Mouse (Mus musculus): ENCODE results near the gene Colgalt1. TPM values are rescaled to one million over a fixed set of nuclear protein-coding genes. Genes with fewer than 3 reads are reported as not detected.
A peak's percentile ranks its signal among the peaks of the same experiment; 100 is the strongest.

Colgalt1 gene
- total and polyA plus RNA-seq, 3 experiments, result 50.9 to 102 (median 59.0) TPM

GRCm38 (mm10) chr8:71657816-71658215 lies 47.0 kb downstream of the Colgalt1 start:
- no peak overlapping the region for H3K9ac ChIP-seq (ENCODE audit: control insufficient read depth, low read depth, low read length, poor library complexity, severe bottlenecking)
- DNase-seq (ENCODE audit: low read depth, low spot score), result no peak
- H3K4me1 ChIP-seq (ENCODE audit: control insufficient read depth in 1 of 2, insufficient read depth in 2 of 2, low read length in 2 of 2), result no peaks in the 10 kb centered on the region
- no peaks in the 10 kb centered on the region for H3K79me2 ChIP-seq (ENCODE audit: control insufficient read depth, insufficient read depth, low read length, poor library complexity)
- TF ChIP-seq ELF1 (IDR thresholded peaks at IDR 0.05; ENCODE audit: low read depth, low read length) (no peak), TAL1 (IDR thresholded peaks at IDR 0.05; ENCODE audit: low read length) (no peak), E2F4 (IDR thresholded peaks at IDR 0.05; ENCODE audit: borderline replicate concordance, low read depth, low read length) (no peak), TCF12 (IDR thresholded peaks at IDR 0.05; ENCODE audit: low read depth, low read length) (no peak), ETS1 (IDR thresholded peaks at IDR 0.05; ENCODE audit: low read depth, low read length) (no peak), MYB (IDR thresholded peaks at IDR 0.05; ENCODE audit: low read depth, low read length) (no peak), POLR2AphosphoS5 (IDR thresholded peaks at IDR 0.05; ENCODE audit: borderline replicate concordance, low read depth, low read length) (no peak), MAFK (IDR thresholded peaks at IDR 0.05; ENCODE audit: borderline replicate concordance, low read depth, low read length) (no peak), MXI1 (IDR thresholded peaks at IDR 0.05; ENCODE audit: low read depth, low read length) (no peak), USF2 (IDR thresholded peaks at IDR 0.05; ENCODE audit: borderline replicate concordance in 1 of 2, insufficient read depth in 1 of 2, low read depth in 1 of 2, low read length in 2 of 2) (no peak), EP300 (IDR thresholded peaks at IDR 0.05; ENCODE audit: low read depth in 1 of 2, low read length in 2 of 2) (no peak), ZMIZ1 (IDR thresholded peaks at IDR 0.05; ENCODE audit: low read depth, low read length) (no peak), POLR2A (IDR thresholded peaks at IDR 0.05; ENCODE audit: control insufficient read depth in 1 of 2, insufficient read depth in 1 of 2, low read depth in 1 of 2, low read length in 2 of 2, poor library complexity in 1 of 2) (no peak), MAZ (IDR thresholded peaks at IDR 0.05; ENCODE audit: low read depth, low read length) (no peak), TBP (IDR thresholded peaks at IDR 0.05; ENCODE audit: low read depth, low read length) (no peak), ZNF384 (IDR thresholded peaks at IDR 0.05; ENCODE audit: low read depth, low read length) (no peak), USF1 (IDR thresholded peaks at IDR 0.05; ENCODE audit: low read depth, low read length) (no peak)
- no peaks in the 10 kb centered on the region for H3K9me3 ChIP-seq (replicated peaks; ENCODE audit: insufficient read depth, low read length)
- no peak overlapping the region for H3K27ac ChIP-seq (ENCODE audit: control insufficient read depth, low read depth, low read length)
- no peaks in the 10 kb centered on the region for H3K36me3 ChIP-seq (ENCODE audit: control insufficient read depth in 1 of 2, insufficient read depth in 2 of 2, low read length in 2 of 2)
- H3K27me3 ChIP-seq (ENCODE audit: control insufficient read depth in 1 of 2, insufficient read depth in 2 of 2, low read length in 2 of 2), result no peaks in the 10 kb centered on the region; a peak in 1 of 4 replicates
- H3K4me3 ChIP-seq (ENCODE audit: control insufficient read depth in 1 of 2, insufficient read depth in 1 of 2, low read depth in 2 of 2, low read length in 2 of 2), result peak overlapping the region; percentile 38 to 59

DNA sequence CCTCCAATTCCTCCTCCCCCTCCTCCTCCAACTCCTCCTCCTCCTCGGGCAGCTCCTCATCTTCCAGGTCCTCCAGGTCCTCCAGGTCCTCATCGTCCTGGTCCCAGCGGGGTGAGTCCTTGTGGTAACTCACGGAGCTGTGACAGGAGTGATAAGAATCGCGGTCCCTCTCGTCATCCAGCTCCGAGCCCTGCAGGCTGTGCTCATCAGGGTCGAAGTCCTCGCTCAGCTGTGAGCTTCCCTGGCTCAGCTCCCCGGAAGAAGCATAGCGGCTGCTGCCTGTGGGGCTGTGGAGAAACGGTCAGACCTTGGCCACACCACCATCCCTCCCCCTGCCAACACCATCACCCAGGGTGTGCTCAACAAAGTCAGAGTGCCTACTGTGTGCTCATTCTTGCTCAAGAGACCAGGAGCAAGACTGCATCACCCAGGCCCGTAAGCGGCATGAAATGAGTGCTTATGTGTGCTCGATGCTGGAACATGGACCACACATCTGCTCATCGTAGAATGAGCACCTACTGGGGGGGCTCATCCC lies 47.8 kb downstream of the Colgalt1 start:
- Histone ChIP-seq H3K4me3 (ENCODE audit: control insufficient read depth in 1 of 2, insufficient read depth in 1 of 2, low read depth in 2 of 2, low read length in 2 of 2) (peak overlapping the region; percentile 38 to 59; a peak in 3 of 4 replicates), H3K36me3 (ENCODE audit: control insufficient read depth in 1 of 2, insufficient read depth in 2 of 2, low read length in 2 of 2) (no peaks in the 10 kb centered on the region), H3K79me2 (ENCODE audit: control insufficient read depth, insufficient read depth, low read length, poor library complexity) (no peaks in the 10 kb centered on the region), H3K27ac (ENCODE audit: control insufficient read depth, low read depth, low read length) (no peak overlapping the region), H3K27me3 (ENCODE audit: control insufficient read depth in 1 of 2, insufficient read depth in 2 of 2, low read length in 2 of 2) (no peaks in the 10 kb centered on the region; a peak in 1 of 4 replicates), H3K9me3 (replicated peaks; ENCODE audit: insufficient read depth, low read length) (no peaks in the 10 kb centered on the region), H3K9ac (ENCODE audit: control insufficient read depth, low read depth, low read length, poor library complexity, severe bottlenecking) (no peak overlapping the region), H3K4me1 (ENCODE audit: control insufficient read depth in 1 of 2, insufficient read depth in 2 of 2, low read length in 2 of 2) (no peaks in the 10 kb centered on the region)
- peak; percentile 54 for DNase-seq (ENCODE audit: low read depth, low spot score)
- TF ChIP-seq JUND (IDR thresholded peaks at IDR 0.05; ENCODE audit: low read depth, low read length) (no peak), MAX (IDR thresholded peaks at IDR 0.05; ENCODE audit: low read length) (no peak), ZKSCAN1 (IDR thresholded peaks at IDR 0.05; ENCODE audit: low read depth, low read length) (peak; percentile 75; the same call in 1 of the 2 replicates), GATA1 (IDR thresholded peaks at IDR 0.05; ENCODE audit: low read depth, low read length) (0 out of 2 replicates have a peak, but pooled peaks have one; percentile 12), ZNF384 (IDR thresholded peaks at IDR 0.05; ENCODE audit: low read depth, low read length) (no peak), ETS1 (IDR thresholded peaks at IDR 0.05; ENCODE audit: low read depth, low read length) (peak; percentile 30; the same call in 1 of the 2 replicates), MYC (IDR thresholded peaks at IDR 0.05; ENCODE audit: low read depth, low read length) (no peak), MAFK (IDR thresholded peaks at IDR 0.05; ENCODE audit: borderline replicate concordance, low read depth, low read length) (no peak), KAT2A (conservative IDR thresholded peaks at IDR 0.05; ENCODE audit: low read depth, low read length) (no peak), NELFE (IDR thresholded peaks at IDR 0.05; ENCODE audit: low read depth, low read length) (no peak), GABPA (IDR thresholded peaks at IDR 0.05; ENCODE audit: low read depth, low read length) (no peak)
